Mouse (Mus musculus) WW6 (cell line): Measurements from ENCODE around the gene Igsf10.

Experiments
- DNase-seq: peaks from one replicate; pipeline ENCODE4 v3.0.0-alpha.2; 2013; ENCODE audit warnings: low read depth, low spot score

Gene Igsf10

GRCm38 (mm10) chr3:59290551-59290950, 53.6 kb downstream of the Igsf10 start:
- DNase-seq = no peak

GRCm38 (mm10) chr3:59278620-59279019, 65.6 kb downstream of the Igsf10 start:
- no peak for DNase-seq

GRCm38 (mm10) chr3:59278254-59278533, 66.0 kb downstream of the Igsf10 start:
- no peak for DNase-seq

GRCm38 (mm10) chr3:59277502-59278253, 66.5 kb downstream of the Igsf10 start:
- no peak for DNase-seq

- DNase-seq = no peak
Measured at GRCm38 (mm10) chr3:59270811-59271210, 73.4 kb downstream of the Igsf10 start.
